Mouse (Mus musculus) frontal cortex, adult 2 months (tissue): ENCODE data around the gene Pus3. TPM values are rescaled to one million over a fixed set of nuclear protein-coding genes. Genes with fewer than 3 reads are reported as not detected.

Source experiments
- DNase-seq, 2 experiments: peaks; one replicate each; pipeline ENCODE4 v3.0.0; 2022; ENCODE audit warnings: low spot score in 1 of 2; ENCODE audit errors: extremely low spot score in 1 of 2
- polyA plus RNA-seq: library from polyadenylated mRNA; depleted of rRNA; stranded (reverse); fragments of >200 nt; gene quantifications from 2 replicates; pipeline ENCODE4 v1.2.3, GENCODE M21; 2012; rRNA removed

The Pus3 gene
- 12.3 and 13.3 TPM in 2 replicates for polyA plus RNA-seq

DNA sequence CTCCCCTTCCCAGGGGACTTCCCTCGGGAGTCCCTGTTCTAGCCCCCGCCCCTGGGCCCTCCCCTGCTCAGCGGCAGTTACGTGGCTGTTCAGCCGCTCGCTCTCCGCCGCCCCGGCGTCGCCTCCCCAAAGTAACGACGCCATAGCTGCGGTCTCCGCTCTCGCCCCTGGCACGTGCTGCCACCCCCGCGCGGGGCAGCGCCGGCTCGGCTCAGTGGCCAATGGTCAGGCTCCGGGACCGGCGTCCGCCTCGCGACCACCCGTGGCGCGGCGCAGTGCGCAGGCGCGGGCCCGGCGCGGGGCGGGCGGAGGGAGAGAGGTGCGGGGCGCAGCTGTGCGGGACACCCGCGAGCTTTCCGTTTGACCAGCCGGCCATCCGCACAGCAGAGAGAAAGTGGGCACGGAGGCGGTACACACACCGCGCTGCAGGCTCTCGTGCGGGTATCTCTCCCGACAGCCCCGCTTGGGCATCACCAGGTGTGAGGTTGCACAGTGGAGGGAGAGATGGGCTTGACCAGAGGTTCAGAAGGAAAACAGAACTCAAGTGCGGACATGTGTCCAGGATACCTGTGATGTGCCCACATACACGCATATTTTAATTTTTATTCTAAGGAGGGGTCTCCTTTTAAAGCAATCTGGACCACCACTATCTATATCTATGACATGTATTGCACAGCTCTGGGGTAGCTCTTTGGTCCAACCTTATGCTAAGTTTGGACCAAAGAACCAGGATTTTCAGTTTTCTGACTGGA lies at the start of gene Pus3, which contains the start of gene Ddx25:
Gene Pus3 (plus strand): TSS at position 339 of the 752 bp plus-strand sequence.
Gene Ddx25 (minus strand): TSS at position 272 of the 752 bp plus-strand sequence.
- DNase-seq: peak in 1 of 2 experiments; percentile 73

DNA sequence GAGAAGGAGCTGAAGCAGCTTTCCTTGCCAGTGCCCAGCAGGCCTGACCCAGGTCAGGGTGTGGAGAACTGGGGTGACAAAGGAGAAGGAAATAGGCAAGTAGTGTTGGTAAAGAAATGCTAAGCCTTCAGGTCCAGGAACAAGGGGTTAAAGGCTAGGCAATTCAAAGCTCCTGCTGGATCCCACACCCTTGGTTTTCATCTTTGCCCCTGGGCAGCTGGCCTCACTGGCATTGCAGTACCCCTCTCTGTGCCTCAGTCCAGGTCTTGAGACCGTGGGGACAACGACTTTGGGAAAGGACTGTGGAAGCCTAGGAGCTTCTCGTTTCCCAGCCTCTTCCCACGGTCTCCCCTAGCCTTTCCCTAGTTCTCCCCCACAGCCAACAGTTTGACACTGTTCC lies 44.5 kb upstream of the Pus3 start:
- DNase-seq: no peak

DNA sequence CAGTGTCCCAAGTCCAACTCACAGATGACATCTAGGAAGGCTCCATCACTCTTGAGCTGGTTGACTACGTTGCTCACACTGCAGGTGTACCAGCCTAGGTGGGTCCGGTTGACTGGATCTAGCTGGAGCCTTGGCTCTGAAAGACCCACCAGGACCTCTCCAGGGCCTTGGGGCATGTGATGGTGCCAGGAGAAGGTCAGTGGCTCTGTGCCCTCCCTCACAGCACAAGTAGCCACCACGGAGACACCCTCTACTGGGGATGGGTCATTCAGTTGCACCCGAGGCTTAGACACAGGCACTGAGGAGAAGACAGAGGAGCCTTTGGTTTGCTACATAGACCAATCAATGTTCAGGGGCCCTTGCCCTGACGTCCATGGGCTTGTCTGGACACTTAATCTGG lies 42.2 kb upstream of the Pus3 start:
- DNase-seq: no peak

DNA sequence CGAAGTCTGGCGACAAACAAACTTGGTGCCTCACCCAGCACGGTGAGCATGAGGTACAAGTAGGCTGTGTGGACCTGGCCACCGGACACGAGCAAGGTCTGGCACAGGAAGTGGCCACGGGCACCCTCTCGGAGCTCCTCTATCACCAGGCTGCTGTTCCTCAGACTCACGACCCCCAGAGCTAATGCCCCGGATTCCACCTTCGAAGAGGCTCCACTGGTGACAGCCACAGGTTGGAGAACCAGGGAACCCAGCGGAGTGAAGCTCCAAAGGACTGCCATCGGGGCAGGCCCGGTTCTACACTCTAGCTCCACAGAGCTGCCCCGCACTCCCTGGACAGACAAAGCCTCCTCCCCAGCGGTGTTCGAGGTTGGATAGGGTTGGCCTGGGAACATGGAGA lies 41.7 kb upstream of the Pus3 start:
- no peak for DNase-seq

DNA sequence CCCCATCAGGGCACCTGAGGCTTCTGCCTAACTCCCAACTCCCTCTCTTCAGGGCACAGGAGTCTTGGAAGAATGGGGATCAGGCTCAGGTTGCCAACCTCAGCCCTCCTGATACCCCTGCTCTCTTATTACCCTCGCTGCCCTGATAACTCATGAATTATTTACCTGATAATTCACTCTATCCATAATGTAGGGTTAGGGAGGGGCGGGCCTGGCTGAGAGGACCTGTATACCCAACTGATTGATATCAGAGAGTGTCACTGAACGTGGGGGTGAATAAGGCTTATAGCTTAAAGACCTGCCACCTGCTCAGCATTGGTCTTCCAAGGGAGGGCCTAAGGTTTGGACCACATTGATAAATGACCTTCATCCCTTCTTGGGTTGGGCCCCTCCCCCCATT lies 40.2 kb upstream of the Pus3 start, which contains the start of gene Gm1113:
Gene Gm1113 (minus strand): TSS at position 101 of the 400 bp plus-strand sequence.
- DNase-seq: no peak

DNA sequence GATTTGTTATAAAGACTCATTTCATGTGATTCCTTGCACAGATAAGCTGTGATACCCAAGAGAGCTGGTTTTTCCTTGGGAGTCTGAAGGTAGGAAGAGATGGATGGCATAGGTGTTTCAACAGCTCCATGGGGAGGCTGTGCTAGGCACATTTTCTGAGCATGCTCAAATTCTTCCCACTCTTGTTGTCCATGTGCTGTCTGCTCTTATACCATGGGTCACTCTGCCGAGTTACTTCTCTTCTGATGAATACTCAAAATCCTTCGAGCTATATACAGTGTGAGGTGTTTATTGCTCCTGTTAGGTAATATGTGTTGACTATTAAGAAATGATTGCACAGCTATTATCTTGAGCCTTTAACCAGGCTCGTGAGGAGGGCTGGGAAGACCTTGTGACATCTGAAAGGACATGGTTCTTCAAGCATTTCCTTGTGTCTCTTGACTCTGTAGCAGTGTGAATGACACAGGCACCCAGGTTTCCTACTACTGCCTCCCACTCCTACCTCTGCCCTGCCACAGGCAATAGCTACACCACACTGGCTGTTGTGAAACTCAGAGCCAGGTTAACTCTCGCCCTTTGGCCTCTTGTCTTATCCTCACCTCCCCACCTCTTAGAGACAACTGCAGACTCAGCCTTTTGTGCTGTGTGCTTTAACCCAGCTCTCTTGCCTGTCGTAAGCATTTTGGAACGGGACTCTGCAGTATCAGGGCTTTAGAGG lies 37.6 kb upstream of the Pus3 start:
- DNase-seq: no peak

DNA sequence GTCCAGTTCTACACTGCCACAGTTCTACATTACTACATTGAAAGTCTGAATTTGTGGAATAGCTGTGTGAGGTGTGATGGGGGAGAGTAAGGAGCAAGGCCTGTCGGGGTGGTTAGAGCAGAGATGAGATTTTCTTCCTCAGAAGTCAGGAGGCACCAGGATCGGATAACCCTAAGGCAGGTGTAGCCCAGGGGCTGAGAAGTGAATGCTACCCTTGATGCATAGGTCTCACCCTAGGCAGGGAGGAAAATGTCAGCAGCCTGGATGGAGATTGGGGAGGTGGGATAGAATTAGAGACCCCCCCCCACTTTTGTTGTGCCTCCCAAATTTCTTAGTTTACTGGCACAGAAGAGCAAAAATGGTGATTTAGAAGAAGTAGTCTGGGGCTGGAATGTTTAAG lies 36.2 kb upstream of the Pus3 start:
- DNase-seq: no peak

DNA sequence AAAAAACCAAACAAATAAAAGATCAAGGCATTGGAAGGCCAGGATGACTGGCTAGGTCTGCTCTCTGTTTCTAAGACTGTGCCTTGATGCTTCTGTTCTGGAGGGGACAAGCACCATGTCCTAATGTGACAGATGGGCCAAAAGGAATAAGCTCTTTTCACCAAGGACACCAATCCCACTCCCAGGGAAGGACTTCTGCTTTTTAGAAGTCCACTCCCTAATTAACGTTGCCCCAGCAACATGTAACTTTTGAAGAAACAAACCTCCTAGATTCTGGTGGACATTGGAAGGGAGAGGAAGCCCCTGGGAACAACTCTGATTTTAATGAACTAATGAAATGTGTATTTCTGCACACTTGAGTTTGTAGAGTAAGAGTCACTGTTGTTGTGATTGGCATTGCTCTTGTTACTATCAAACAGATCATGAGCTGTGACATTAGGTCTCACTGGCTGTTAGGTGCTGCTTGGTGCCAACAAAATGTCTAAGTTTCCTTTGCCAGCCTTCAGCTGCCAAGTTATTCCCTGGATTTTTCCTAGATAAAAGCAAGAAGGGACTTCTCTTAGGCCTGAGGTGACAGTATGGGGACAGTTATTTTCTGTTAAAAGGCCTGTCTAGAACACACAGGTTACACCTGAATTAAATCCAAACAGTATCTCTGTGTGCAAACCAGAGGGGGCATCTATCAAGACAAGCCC lies 35.4 kb upstream of the Pus3 start:
- DNase-seq: no peak

DNA sequence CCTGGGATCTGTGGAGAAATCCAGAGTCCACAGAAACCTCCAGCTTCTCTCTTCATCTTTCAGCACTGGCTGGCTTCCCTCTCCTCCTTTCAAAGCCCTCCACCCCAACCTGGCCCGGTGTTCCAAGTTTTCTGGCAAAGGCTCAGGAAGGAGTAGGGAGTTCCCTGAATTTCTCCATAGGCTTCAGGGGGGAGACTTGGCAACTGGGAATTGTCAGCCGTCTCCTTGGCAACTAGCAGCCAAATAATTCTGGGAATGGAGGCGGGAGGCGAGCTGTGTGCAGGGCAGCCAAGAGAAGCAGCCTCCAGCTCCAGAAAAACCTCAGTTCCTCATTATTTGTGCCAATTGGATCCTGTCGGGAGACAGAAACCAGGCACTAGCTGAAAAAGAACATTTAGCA lies 34.9 kb upstream of the Pus3 start:
- DNase-seq: peak; percentile 60 to 75

DNA sequence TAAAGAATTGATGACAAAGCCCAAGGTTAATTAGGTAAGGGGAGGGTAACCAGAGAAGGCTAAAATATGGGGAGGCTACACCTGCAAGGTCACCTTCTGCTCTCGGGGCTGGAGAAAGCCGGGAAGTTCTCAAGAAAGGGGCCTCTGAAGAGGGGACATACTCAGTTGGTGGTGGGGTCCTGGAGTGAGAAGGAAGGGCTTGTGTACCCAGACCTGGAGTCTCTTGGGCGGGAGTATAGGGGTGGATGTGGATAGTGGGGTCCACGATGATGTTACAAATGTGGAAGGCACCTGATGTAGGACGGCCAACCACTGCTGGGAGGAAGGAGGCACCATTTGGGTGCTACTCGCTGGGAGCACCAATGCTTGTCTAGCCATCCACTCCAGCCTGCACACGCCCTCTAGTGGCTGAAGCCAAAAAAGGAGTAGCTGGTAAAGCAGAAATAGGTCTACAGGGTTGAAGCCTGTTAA lies 34.4 kb upstream of the Pus3 start:
- DNase-seq: peak; percentile 61 to 89

DNA sequence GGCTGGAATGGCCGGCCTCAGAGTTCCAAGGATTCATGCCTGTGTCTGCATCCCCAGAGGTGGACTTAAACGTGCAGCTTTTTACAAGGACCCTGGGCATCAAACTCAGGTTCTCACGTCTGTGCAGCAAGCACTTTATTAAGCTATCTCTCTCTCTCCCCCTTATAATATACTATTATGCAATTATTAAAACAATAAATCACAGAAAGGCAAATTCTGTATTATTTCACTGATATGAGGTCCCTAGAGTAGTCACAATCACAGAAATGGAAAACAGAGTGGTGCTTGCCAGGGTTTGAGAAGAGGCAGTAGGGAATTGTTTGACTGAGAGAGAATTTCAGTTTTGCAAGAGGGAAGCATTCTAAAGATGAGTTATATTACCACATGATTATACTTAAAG lies 29.3 kb upstream of the Pus3 start:
- DNase-seq: no peak

DNA sequence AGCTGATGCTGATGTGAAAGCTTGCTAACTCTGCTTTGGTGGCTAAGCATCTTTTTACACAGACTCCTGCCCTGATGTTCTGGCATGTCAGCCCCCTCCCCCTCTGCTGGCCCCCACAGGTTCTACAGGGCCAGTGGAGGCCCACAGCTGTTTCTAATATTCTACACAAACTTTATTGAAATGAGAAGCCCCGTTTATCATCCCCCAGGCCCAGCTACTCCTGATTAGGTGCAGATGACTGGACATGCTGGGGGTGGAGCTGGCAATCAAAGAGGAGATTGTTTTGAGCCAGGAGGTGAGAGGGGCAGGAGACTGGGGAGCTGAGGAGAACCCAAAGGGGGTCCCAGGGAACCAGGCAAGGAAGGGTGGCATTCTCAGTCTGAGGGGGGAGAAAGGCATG lies 28.6 kb upstream of the Pus3 start:
- no peak for DNase-seq

DNA sequence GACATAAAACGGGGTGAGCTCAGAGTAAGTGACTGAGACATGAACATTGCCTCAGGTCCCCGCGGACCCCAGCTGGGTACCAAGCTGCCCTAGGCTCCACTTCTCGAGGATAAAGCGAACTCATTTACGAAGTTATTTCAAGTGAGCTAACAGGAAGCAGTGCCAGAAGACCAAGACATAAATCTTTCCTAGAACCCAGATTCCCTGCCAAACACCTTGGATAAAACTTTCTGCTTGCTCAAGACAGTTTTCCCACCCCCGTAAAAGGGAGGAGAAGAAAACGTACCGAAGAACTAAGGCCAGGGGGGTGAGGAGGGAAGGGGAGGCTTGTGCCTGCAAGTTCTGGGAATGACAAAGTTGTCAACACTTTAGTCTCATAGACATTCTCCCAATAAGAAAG lies 25.1 kb upstream of the Pus3 start:
- DNase-seq: no peak

DNA sequence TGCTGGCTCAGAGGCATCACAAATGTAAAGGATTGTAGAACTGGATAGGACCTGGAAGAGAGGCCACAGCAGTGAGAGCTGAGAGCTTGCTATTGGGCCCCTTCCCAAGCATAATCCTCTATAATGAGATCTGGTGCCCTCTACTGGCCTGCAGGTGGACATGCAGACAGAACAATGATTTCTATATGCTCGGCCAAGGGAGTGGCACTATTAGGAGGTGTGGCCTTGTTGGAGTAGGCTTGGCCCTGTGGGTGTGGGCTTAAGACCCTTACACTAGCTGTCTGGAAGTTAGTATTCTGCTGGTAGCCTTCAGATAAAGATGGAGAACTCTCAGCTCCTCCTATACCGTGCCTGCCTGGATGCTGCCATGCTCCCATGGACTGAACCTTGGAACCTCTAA lies 23.3 kb upstream of the Pus3 start:
- DNase-seq: peak in 1 of 2 experiments; percentile 74

DNA sequence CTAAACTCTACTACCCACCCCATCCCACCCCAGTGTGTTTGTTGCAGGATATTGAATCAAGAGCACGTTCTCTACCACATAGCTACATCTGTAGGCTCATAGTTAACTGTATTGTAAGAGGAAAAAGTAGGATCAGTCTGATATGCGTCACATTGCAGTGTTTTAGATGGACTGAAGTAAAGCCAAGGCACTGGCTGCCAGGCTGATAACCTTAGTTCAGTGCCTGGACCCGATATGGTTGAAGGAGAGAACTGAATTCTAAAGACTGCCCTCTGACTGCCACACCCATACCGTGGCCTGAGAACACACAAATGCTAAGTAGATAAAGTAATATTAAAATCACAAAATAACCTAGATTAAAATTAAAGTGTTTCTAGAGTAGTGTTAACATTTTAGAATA lies 22.5 kb upstream of the Pus3 start:
- DNase-seq: no peak

DNA sequence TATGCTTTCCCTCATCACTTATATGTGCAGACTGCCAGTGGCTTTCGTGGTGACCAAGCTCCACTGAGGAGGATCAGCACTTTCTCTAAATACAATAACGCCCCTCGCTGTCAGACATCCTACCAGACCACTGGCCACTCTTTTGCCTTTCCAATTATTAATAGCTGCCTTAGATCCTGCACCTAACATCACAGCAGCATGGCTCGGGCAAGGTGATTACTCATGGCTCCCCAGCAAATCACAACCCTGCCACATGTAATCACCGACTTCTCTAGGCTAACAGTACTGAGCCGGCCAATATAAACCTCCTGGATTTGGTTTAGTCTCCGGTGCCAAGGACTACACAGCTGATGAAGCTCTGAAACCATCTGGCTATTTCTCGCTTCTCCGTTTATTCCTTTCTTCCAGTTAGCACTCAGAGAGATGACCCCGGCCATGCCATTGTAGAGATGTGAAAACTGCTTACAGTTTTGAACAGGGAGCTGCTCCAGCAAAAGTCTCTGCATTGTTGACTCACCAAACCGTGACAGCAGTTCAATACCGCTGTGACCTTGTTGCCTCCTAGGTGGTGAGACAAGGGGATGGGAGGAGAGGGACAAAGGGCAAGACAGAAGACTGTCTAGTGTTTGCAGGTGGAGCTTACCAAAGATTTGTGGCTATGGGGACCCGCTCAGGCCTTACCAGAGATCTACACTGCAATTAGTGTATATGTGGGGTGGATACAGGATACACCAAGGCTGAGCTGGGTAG lies 19.2 kb upstream of the Pus3 start:
- no peak for DNase-seq

DNA sequence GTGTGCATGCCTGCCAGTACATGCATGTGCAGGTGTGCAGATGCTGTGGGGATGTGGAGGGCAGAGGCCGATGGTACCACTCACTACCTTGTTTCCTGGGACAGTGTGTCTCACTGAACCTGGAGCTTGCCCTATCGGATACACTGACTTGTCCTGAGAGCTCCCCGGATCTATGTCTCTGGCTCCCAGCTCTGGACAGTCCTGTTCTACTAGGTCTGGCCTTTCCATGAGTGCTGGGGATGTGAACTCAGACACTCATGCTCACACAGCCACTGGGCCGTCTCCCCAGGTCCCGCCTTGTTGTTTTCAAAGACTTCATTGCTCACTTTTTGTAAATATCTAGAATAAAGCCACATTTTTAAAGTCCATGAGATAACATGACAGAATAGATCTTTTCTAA lies 17.4 kb upstream of the Pus3 start:
- DNase-seq: no peak

DNA sequence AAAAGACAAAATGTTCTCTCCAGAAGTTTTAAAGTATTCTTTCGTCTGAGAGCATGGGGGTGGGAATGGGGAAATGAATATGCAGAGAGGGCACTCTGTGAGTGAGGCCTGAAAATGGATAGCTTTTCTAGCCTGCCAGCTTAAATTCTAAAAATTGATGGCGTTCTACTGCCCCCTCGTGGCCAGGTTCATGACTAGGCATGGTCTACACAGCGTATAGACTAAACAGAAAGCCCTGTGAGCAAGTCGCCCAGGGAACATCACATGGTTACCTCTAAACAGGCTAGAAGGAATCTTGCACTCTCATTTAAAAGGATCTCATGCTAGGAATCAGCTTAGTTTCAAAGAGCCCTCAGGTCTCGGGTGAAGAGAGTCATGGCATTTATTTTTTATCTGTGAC lies 16.9 kb upstream of the Pus3 start:
- peak in 1 of 2 experiments; percentile 91 for DNase-seq

DNA sequence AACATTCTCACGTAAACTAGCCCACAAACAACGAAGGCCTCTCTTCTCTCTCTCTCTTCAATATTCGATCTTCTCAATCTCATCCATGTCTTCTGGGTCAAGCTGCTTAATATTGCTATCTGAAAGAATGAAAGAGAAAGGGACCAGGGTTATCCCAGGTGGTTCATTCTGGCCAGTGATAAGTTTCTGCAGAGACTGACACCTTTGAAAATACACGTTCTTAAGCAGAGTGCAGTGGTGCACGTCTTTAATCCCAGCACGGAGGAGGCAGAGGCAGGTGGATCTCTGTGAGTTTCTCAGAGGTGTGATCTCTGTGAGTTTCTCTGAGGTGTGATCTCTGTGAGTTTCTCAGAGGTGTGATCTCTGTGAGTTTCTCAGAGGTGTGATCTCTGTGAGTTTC lies 16.5 kb upstream of the Pus3 start:
- no peak for DNase-seq

DNA sequence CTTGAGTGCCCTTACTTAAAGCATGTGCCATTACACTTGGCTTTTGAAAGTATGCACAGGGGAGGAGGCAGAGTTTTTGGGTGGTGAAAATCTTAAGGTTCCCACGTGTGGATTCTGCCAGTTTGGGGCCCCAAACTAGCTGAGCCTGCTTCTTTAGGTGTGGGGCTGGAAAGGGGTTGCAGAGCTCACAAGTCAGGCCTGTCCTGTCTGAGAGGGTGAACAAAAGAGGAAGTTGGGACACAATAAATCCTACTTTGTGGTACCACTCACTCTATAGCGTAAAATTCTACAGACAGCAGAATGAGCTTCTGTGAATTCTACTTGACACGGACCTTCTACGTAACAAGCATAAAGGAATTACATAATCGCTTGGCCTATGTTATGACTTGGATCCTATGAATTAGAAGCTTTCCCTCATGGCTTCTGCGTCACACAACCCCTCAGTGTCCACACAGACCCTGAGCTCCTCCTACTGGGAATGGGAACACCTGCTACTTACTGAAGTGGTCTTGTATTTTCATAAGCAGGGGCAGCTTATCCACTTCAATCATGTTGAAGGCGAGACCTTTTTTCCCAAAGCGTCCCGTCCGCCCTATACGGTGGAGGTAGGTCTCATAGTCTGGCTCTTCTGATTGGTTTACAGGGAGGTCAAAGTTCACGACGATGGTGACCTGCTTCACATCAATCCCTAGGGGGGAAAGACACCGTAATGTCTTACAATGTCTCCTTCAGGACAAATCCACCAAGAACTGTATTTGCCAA lies 15.1 kb upstream of the Pus3 start:
- DNase-seq: no peak
